Mouse (Mus musculus): ENCODE data around the gene Tnfaip1. TPM values are rescaled to one million over a fixed set of nuclear protein-coding genes. Genes with fewer than 3 reads are reported as not detected.
"Not testable (repeated sequence)": the region's sequence is repeated elsewhere in the genome, so short reads cannot be mapped to it uniquely, and the experiment has no call there.

The Tnfaip1 gene
- 56.1 and 60.3 TPM in 2 replicates for polyA plus RNA-seq (2015; fragmentation: Nextera tagmentation; extraction: Ambion mirVana)

GRCm38 (mm10) chr11:78536080-78536689 lies at the start of gene Tnfaip1, which contains the start of gene Ift20:
Gene Tnfaip1 (minus strand): TSS chr11:78536332.
Gene Ift20 (plus strand): TSS chr11:78536361.
- Histone ChIP-seq H3K9ac (replicated peaks) (peak within 1 kb of the TSS; percentile 80), H3K4me1 (peaks cover 38% of the 10 kb centered on the region), H3K4me2 (peak within 1 kb of the TSS; percentile 84), H3K9me3 (replicated peaks) (no peaks in the 10 kb centered on the region), H3K36me3 (peaks cover 28% of the 10 kb centered on the region), H3K27me3 (replicated peaks) (no peaks in the 10 kb centered on the region), H3K4me3 (replicated peaks) (peak within 1 kb of the TSS; percentile 88), H3K27ac (replicated peaks) (peak within 1 kb of the TSS; percentile 95)
- under 1% methylated on average over 52 of the region's 52 CpGs for WGBS
- peak; percentile 97 for ATAC-seq (ENCODE audit: low FRiP score)

- WGBS: 90% methylated on average over 6 of the region's 6 CpGs
- no peak overlapping the region for H3K27ac ChIP-seq (replicated peaks)
- ATAC-seq (ENCODE audit: low FRiP score): no peak
- no peak overlapping the region for H3K4me2 ChIP-seq
- H3K27me3 ChIP-seq (replicated peaks): no peaks in the 10 kb centered on the region
- no peak overlapping the region for H3K9ac ChIP-seq (replicated peaks)
- H3K36me3 ChIP-seq: peaks cover 41% of the 10 kb centered on the region
- H3K4me1 ChIP-seq: no peaks in the 10 kb centered on the region
- no peaks in the 10 kb centered on the region for H3K9me3 ChIP-seq (replicated peaks)
- no peak overlapping the region for H3K4me3 ChIP-seq (replicated peaks)
Measured at GRCm38 (mm10) chr11:78582848-78583247, 46.7 kb upstream of the Tnfaip1 start.

- no peak overlapping the region for H3K4me2 ChIP-seq
- H3K36me3 ChIP-seq: peaks cover 34% of the 10 kb centered on the region
- H3K4me1 ChIP-seq: no peaks in the 10 kb centered on the region
- no peak overlapping the region for H3K27ac ChIP-seq (replicated peaks)
- no peak overlapping the region for H3K9ac ChIP-seq (replicated peaks)
- ATAC-seq (ENCODE audit: low FRiP score): no peak
- H3K4me3 ChIP-seq (replicated peaks): no peak overlapping the region
- H3K27me3 ChIP-seq (replicated peaks): no peaks in the 10 kb centered on the region
- 57% methylated on average over 2 of the region's 2 CpGs for WGBS
- H3K9me3 ChIP-seq (replicated peaks): no peaks in the 10 kb centered on the region
Measured at GRCm38 (mm10) chr11:78574975-78575374, 38.8 kb upstream of the Tnfaip1 start.

GRCm38 (mm10) chr11:78574536-78574935 lies 38.4 kb upstream of the Tnfaip1 start:
- H3K36me3 ChIP-seq: peaks cover 33% of the 10 kb centered on the region
- ATAC-seq (ENCODE audit: low FRiP score): no peak

GRCm38 (mm10) chr11:78574031-78574430 lies 37.9 kb upstream of the Tnfaip1 start:
- 99% methylated on average over 3 of the region's 4 CpGs for WGBS
- not testable (repeated sequence) for H3K4me2 ChIP-seq; H3K9ac ChIP-seq (replicated peaks); ATAC-seq (ENCODE audit: low FRiP score); H3K9me3 ChIP-seq (replicated peaks); H3K27ac ChIP-seq (replicated peaks); H3K4me3 ChIP-seq (replicated peaks); H3K4me1 ChIP-seq; H3K27me3 ChIP-seq (replicated peaks)
- peaks cover 30% of the 10 kb centered on the region for H3K36me3 ChIP-seq

More at GRCm38 (mm10) chr11:78574536-78574935, 38.4 kb upstream of the Tnfaip1 start:
- H3K9ac ChIP-seq (replicated peaks): no peak overlapping the region
- no peaks in the 10 kb centered on the region for H3K9me3 ChIP-seq (replicated peaks)
- H3K27me3 ChIP-seq (replicated peaks): no peaks in the 10 kb centered on the region
- H3K4me1 ChIP-seq: no peaks in the 10 kb centered on the region
- WGBS: 90% methylated on average over 3 of the region's 3 CpGs
- H3K27ac ChIP-seq (replicated peaks): no peak overlapping the region
- no peak overlapping the region for H3K4me3 ChIP-seq (replicated peaks)
- no peak overlapping the region for H3K4me2 ChIP-seq

- Histone ChIP-seq H3K9ac (replicated peaks) (no peak overlapping the region), H3K4me2 (no peak overlapping the region), H3K9me3 (replicated peaks) (no peaks in the 10 kb centered on the region), H3K27me3 (replicated peaks) (no peaks in the 10 kb centered on the region), H3K36me3 (peaks cover 33% of the 10 kb centered on the region), H3K27ac (replicated peaks) (no peak overlapping the region), H3K4me1 (no peaks in the 10 kb centered on the region), H3K4me3 (replicated peaks) (no peak overlapping the region)
- WGBS: 91% methylated on average over 6 of the region's 6 CpGs
- no peak for ATAC-seq (ENCODE audit: low FRiP score)
Measured at GRCm38 (mm10) chr11:78571854-78572253, 35.7 kb upstream of the Tnfaip1 start.

GRCm38 (mm10) chr11:78571441-78571840 lies 35.3 kb upstream of the Tnfaip1 start:
- Histone ChIP-seq H3K9me3 (replicated peaks) (no peaks in the 10 kb centered on the region), H3K4me1 (no peaks in the 10 kb centered on the region), H3K9ac (replicated peaks) (no peak overlapping the region), H3K27ac (replicated peaks) (no peak overlapping the region), H3K36me3 (peaks cover 35% of the 10 kb centered on the region), H3K4me2 (no peak overlapping the region), H3K27me3 (replicated peaks) (no peaks in the 10 kb centered on the region), H3K4me3 (replicated peaks) (no peak overlapping the region)
- no peak for ATAC-seq (ENCODE audit: low FRiP score)
- 91% methylated on average over 8 of the region's 8 CpGs for WGBS

GRCm38 (mm10) chr11:78569806-78570205 lies 33.7 kb upstream of the Tnfaip1 start:
- no peaks in the 10 kb centered on the region for H3K27me3 ChIP-seq (replicated peaks)
- no peak overlapping the region for H3K27ac ChIP-seq (replicated peaks)
- H3K9me3 ChIP-seq (replicated peaks): no peaks in the 10 kb centered on the region
- no peak overlapping the region for H3K9ac ChIP-seq (replicated peaks)
- no peak overlapping the region for H3K4me2 ChIP-seq
- H3K4me3 ChIP-seq (replicated peaks): no peak overlapping the region
- no peaks in the 10 kb centered on the region for H3K4me1 ChIP-seq
- H3K36me3 ChIP-seq: peaks cover 35% of the 10 kb centered on the region
- ATAC-seq (ENCODE audit: low FRiP score): no peak
- WGBS: 82% methylated on average over 3 of the region's 3 CpGs

GRCm38 (mm10) chr11:78568827-78569226 lies 32.7 kb upstream of the Tnfaip1 start:
- H3K27ac ChIP-seq (replicated peaks): no peak overlapping the region
- no peak overlapping the region for H3K4me3 ChIP-seq (replicated peaks)
- H3K4me2 ChIP-seq: no peak overlapping the region
- H3K27me3 ChIP-seq (replicated peaks): no peaks in the 10 kb centered on the region
- ATAC-seq (ENCODE audit: low FRiP score): no peak
- peaks cover 31% of the 10 kb centered on the region for H3K36me3 ChIP-seq
- no peaks in the 10 kb centered on the region for H3K9me3 ChIP-seq (replicated peaks)
- no peak overlapping the region for H3K9ac ChIP-seq (replicated peaks)
- WGBS: 89% methylated on average over 10 of the region's 10 CpGs
- no peaks in the 10 kb centered on the region for H3K4me1 ChIP-seq

- Histone ChIP-seq H3K9me3 (replicated peaks) (no peaks in the 10 kb centered on the region), H3K4me3 (replicated peaks) (no peak overlapping the region), H3K9ac (replicated peaks) (no peak overlapping the region), H3K27ac (replicated peaks) (no peak overlapping the region), H3K4me2 (no peak overlapping the region), H3K4me1 (no peaks in the 10 kb centered on the region), H3K27me3 (replicated peaks) (no peaks in the 10 kb centered on the region), H3K36me3 (peaks cover 24% of the 10 kb centered on the region)
- WGBS: 90% methylated on average over 6 of the region's 6 CpGs
- ATAC-seq (ENCODE audit: low FRiP score): no peak
Measured at GRCm38 (mm10) chr11:78567614-78568013, 31.5 kb upstream of the Tnfaip1 start.

GRCm38 (mm10) chr11:78566775-78567174 lies 30.6 kb upstream of the Tnfaip1 start:
- Histone ChIP-seq H3K4me1 (no peaks in the 10 kb centered on the region), H3K9ac (replicated peaks) (no peak overlapping the region), H3K4me2 (no peak overlapping the region), H3K27ac (replicated peaks) (no peak overlapping the region), H3K4me3 (replicated peaks) (no peak overlapping the region), H3K27me3 (replicated peaks) (no peaks in the 10 kb centered on the region), H3K9me3 (replicated peaks) (no peaks in the 10 kb centered on the region), H3K36me3 (peaks cover 24% of the 10 kb centered on the region)
- no peak for ATAC-seq (ENCODE audit: low FRiP score)
- 79% methylated on average over 6 of the region's 6 CpGs for WGBS

GRCm38 (mm10) chr11:78560447-78560846 lies 24.3 kb upstream of the Tnfaip1 start:
- 0 out of 2 replicates have a peak, but pooled peaks cover 2% of the 10 kb centered on the region for H3K36me3 ChIP-seq
- H3K4me1 ChIP-seq: no peaks in the 10 kb centered on the region
- no peaks in the 10 kb centered on the region for H3K9me3 ChIP-seq (replicated peaks)
- H3K4me2 ChIP-seq: no peak overlapping the region
- H3K27ac ChIP-seq (replicated peaks): no peak overlapping the region
- H3K9ac ChIP-seq (replicated peaks): no peak overlapping the region
- ATAC-seq (ENCODE audit: low FRiP score): peak; percentile 74; the same call in 1 of the 2 replicates
- H3K27me3 ChIP-seq (replicated peaks): no peaks in the 10 kb centered on the region
- no peak overlapping the region for H3K4me3 ChIP-seq (replicated peaks)
- WGBS: 20% methylated on average over 4 of the region's 4 CpGs
